Mouse (Mus musculus) kidney, embryonic 16.5 days (tissue): ENCODE data around the gene Pknox2. TPM values are rescaled to one million over a fixed set of nuclear protein-coding genes. Genes with fewer than 3 reads are reported as not detected.

Experiments
- ATAC-seq: fragments of 200-750 bp; cut with Nextera tagmentation; 2 replicates; pipeline ENCODE4 v1.8.0; 2017; ENCODE audit warnings: moderate TSS enrichment; ENCODE audit not compliant: low FRiP score, low TSS enrichment
- H3K27ac ChIP-seq: fragments of 300-500 bp; sonication (generic); 2 replicates; pipeline ENCODE4 v1.5.1; 2014; ENCODE audit warnings: low read length
- H3K27me3 ChIP-seq: fragments of 300-500 bp; sonication (generic); 2 replicates; pipeline ENCODE4 v1.6.1; 2014; ENCODE audit warnings: low read length, control low read depth, mixed read lengths; ENCODE audit not compliant: insufficient read depth
- H3K36me3 ChIP-seq: fragments of 300-500 bp; sonication (generic); 2 replicates; pipeline ENCODE4 v1.6.1; 2014; ENCODE audit warnings: low read length, control low read depth, mixed read lengths; ENCODE audit not compliant: insufficient read depth
- H3K4me1 ChIP-seq: fragments of 300-500 bp; sonication (generic); 2 replicates; pipeline ENCODE4 v1.6.1; 2014; ENCODE audit warnings: low read length, control low read depth, mixed read lengths; ENCODE audit not compliant: insufficient read depth
- H3K4me2 ChIP-seq: fragments of 300-500 bp; sonication (generic); replicated peaks from 2 replicates; pipeline ENCODE4 v1.6.1; 2014; ENCODE audit warnings: low read depth, low read length
- H3K4me3 ChIP-seq: fragments of 300-500 bp; sonication (generic); 2 replicates; pipeline ENCODE4 v1.5.1; 2014; ENCODE audit warnings: mild to moderate bottlenecking, low read length
- H3K9ac ChIP-seq: fragments of 300-500 bp; sonication (generic); replicated peaks from 2 replicates; pipeline ENCODE4 v1.6.1; 2014; ENCODE audit warnings: low read length
- H3K9me3 ChIP-seq: fragments of 300-500 bp; sonication (generic); 2 replicates; pipeline ENCODE4 v1.6.1; 2016; ENCODE audit warnings: low read length, control low read depth
- WGBS: fragments of 180-500 bp; shearing (Covaris S2); extraction: QIAGEN DNeasy Blood & Tissue Kit; methylation state at CpG from one replicate; pipeline ENCODE4 v1.1.7; 2014; 5-methylcytosine and 5-hydroxymethylcytosine counted together
- polyA plus RNA-seq: library from polyadenylated mRNA; unstranded; fragments of >200 nt; fragmentation: Nextera tagmentation; extraction: Ambion mirVana; gene quantifications from 2 replicates; pipeline ENCODE4 v1.2.1, GENCODE M21; 2015

Gene Pknox2
- polyA plus RNA-seq, 1 experiment from 2014 or later: 11.0 TPM

DNA sequence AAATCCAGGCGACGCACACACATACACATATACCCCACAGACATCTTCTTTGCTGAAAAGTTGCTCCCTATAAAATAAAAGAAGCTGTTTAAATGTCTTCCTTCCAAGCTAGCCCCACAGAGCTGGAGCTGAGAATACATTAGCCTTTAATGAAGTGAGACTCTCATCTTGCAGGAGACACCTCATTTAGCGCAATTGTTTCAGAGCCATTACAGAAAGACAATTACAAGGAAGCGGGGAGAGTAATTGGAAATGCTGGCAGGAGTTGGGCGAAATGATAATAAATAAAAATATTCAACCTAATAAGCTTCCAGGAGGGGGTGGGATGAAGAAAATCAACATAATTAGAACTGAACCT, 79.8 kb downstream of the Pknox2 start:
- 80% methylated on average over 5 of the region's 5 CpGs for WGBS
- no peak for ATAC-seq
- Histone ChIP-seq H3K9ac (no peak overlapping the region), H3K27ac (no peak overlapping the region), H3K36me3 (no peaks in the 10 kb centered on the region), H3K9me3 (no peaks in the 10 kb centered on the region), H3K27me3 (no peaks in the 10 kb centered on the region), H3K4me1 (no peaks in the 10 kb centered on the region), H3K4me3 (no peak overlapping the region), H3K4me2 (no peak overlapping the region)

DNA sequence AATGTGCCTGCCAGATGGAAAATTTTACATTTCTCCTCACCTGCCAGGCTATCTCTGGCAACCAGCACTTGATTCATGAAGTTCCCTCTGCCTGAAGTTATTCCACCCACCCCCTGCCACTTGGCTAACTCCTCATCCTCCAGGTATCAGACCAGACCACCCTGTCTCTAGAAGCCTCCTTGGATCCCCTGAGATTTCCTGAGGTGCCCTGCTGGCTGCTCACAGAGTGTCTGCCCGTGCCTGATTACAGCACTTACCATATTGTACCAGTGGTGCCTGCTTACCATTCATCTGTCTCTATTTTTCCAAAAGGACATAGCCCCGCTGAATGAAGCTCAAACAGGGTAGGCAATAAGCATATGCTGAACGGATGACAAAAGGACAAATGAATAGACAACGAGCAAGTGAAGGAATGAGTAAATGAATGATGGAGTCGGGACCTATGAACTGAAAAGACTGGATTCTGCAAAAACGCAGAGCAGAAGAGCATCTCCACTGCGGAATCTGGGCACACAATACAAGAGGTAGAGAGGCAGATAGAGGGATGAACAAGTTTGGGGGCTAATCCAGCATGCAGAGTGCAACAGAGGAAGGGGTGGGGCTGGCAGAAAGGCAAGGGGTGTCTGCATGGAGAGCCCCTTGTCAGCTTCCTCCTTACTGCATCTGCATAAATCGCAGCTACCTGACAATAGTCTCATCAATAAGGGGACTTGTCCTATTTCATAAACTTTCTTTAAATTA, 80.3 kb downstream of the Pknox2 start:
- Histone ChIP-seq H3K27ac (no peak overlapping the region), H3K27me3 (no peaks in the 10 kb centered on the region), H3K9me3 (no peaks in the 10 kb centered on the region), H3K4me1 (no peaks in the 10 kb centered on the region), H3K36me3 (no peaks in the 10 kb centered on the region), H3K4me2 (no peak overlapping the region), H3K4me3 (no peak overlapping the region), H3K9ac (no peak overlapping the region)
- ATAC-seq: no peak
- 85% methylated on average over 8 of the region's 8 CpGs for WGBS

DNA sequence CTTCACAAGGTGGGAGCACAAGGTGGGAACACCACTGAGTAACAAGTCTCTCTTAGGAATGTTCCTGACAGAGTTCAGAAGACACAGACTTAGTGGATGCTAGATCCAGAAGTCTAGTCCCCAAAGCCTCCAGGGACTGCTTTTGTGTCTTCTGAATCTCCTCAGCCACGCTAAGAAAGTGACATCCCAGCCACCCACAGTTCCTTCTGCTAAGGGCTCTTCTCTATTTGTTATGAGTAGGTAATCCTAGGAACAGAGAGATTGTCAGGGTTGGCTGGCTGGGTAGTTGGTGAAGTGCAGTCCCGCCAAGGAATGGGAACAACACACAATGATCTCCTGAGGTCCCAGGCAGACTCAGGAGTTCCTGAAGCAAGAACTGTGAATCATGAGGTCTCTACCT, 85.6 kb downstream of the Pknox2 start:
- H3K4me3 ChIP-seq: no peak overlapping the region
- peaks cover 15% of the 10 kb centered on the region for H3K4me1 ChIP-seq
- H3K4me2 ChIP-seq: no peak overlapping the region
- WGBS: 51% methylated on average over 2 of the region's 2 CpGs
- H3K9me3 ChIP-seq: no peaks in the 10 kb centered on the region
- no peaks in the 10 kb centered on the region for H3K36me3 ChIP-seq
- H3K27ac ChIP-seq: no peak overlapping the region
- H3K9ac ChIP-seq: no peak overlapping the region
- no peaks in the 10 kb centered on the region for H3K27me3 ChIP-seq
- ATAC-seq: no peak

DNA sequence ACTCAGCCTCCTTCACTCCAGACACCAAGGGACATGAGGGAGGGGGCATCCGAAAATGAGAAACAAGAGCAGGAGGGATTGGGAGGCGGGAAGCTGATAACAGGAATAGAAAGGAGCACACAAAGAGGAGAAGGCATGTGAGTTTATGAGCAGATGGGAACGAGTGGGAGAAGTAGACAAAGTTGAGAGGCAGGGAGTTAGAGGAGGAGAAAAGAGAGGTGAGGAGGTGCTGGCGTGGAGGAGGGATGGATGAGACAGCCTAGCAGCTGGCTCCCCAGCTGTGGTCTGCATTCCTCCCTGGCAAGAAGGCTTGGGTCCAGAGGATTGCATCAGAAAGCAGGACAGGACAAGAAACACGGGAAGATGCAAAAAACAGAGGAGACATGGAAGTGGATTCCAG, 92.5 kb downstream of the Pknox2 start:
- Histone ChIP-seq H3K27me3 (no peaks in the 10 kb centered on the region), H3K36me3 (no peaks in the 10 kb centered on the region), H3K4me2 (peak overlapping the region; percentile 37; the same call in 1 of the 2 replicates), H3K9me3 (no peaks in the 10 kb centered on the region), H3K9ac (peak overlapping the region; percentile 5; the same call in 1 of the 2 replicates), H3K4me1 (peaks cover 47% of the 10 kb centered on the region), H3K27ac (peak overlapping the region; percentile 90), H3K4me3 (no peak overlapping the region)
- peak; percentile 57 for ATAC-seq
- WGBS: 27% methylated on average over 5 of the region's 5 CpGs

DNA sequence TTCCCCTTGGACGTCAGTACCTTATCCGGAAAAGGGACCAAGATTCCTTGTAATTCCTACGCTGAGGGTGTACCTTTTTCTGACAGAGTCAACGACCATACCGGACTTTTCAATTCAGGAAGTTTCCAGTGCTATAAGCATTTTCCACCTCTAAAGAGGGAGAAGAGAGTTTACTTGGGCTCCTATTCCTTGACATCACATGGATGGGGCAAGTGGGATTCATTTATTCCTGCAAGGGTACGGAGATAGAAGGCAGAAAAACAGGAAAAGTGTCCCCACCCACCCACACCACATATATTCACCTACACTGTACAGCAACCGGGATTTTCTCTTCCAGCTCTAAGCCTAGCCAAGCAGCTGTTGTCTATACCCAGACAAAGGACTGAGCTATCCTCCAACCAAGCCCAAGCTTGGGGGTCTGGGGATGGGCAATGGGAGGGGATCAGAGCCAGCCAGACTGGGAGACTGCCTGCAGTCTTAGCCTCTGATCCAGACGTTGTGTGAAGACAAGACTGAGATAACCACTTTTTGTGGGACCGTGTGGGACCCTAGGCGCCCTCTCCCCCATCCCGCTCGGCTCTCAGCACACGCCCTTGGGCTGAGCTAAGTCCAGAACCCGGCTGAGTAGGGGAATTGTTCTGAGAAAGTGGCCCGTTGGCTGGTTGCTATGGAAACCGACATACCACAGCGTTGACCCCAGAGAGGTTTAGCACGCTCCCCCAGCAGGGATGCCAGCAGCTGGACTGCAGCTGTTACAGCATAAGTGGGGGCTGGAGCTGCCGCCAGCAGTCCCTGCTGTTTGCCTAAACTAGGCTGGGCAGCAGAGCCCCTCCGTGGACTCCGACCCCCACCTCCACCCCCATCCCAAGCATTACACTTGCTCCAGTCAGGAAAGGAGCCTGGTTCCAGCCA, 93.3 kb downstream of the Pknox2 start:
- peak; percentile 89 for ATAC-seq
- Histone ChIP-seq H3K4me3 (no peak overlapping the region), H3K27me3 (no peaks in the 10 kb centered on the region), H3K9ac (peak overlapping the region; percentile 5; the same call in 1 of the 2 replicates), H3K4me2 (peak overlapping the region; percentile 37), H3K4me1 (peaks cover 44% of the 10 kb centered on the region), H3K36me3 (no peaks in the 10 kb centered on the region), H3K27ac (peak overlapping the region; percentile 90), H3K9me3 (no peaks in the 10 kb centered on the region)
- WGBS: 16% methylated on average over 21 of the region's 21 CpGs

DNA sequence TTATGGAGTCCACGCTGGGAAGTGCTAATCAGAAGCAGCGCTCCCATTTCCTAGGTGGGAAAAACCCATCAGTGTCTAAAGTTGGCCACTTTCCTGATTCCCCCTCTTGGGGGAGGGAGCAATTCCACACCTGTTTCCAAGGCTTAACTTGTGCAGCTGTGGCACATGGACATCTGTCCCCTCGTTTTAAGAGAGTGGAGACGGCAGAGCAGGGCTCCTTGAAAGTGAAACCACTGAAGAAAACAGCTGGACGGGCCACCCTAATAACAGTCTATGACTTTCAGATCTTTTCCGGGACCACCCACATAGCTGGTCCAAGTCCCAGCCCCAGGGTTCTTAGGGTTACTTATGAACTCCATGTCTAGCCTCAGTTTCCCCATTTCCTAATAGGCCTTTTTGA, 94.2 kb downstream of the Pknox2 start:
- H3K4me3 ChIP-seq: no peak overlapping the region
- no peaks in the 10 kb centered on the region for H3K27me3 ChIP-seq
- H3K4me1 ChIP-seq: peaks cover 36% of the 10 kb centered on the region
- no peak overlapping the region; the same call in 1 of the 2 replicates for H3K4me2 ChIP-seq
- peak overlapping the region; percentile 90 for H3K27ac ChIP-seq
- H3K9me3 ChIP-seq: no peaks in the 10 kb centered on the region
- WGBS: 36% methylated on average over 6 of the region's 6 CpGs
- ATAC-seq: no peak
- no peaks in the 10 kb centered on the region for H3K36me3 ChIP-seq
- H3K9ac ChIP-seq: 0 out of 2 replicates have a peak overlapping the region, but pooled peaks have one; percentile 34

DNA sequence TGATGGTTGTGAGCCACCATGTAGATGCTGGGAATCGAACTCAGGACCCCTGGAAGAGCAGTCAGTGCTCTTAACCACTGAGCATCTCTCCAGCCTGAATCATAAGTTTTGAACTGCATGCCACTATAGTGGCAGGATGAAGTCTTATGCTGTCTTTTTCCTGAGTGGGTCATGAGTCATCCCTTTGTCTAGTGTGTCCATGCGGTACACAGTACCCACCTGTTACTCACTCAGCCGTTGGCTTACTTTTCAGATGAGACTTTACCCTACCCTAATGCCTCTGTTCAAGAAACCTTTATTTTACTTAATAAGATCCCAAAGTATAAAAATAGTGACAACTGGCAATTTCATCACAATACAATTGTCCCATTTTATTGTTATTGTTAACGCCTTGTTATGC, 95.5 kb downstream of the Pknox2 start:
- WGBS: 92% methylated on average over 4 of the region's 4 CpGs

DNA sequence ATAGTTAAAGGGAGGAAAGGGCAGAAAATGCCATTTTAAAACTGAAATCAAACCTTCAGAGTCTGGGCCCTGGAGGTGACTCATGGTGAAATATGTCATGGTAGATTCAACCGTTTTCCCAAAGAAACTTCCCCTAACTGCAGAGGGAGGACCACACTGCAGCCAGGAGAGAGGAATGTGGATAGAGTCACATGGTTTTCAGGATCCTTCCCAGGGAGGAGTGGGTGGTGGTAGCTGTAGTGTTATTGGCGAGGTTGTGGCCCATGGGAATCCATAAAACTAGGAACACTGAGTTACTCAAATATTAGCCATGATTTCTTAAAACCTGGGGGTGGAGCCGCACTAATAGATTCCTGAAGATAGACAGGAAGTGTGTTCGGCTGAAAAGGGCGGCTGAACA, 99.7 kb downstream of the Pknox2 start:
- Histone ChIP-seq H3K4me3 (no peak overlapping the region), H3K36me3 (no peaks in the 10 kb centered on the region), H3K4me1 (peaks cover 2% of the 10 kb centered on the region; the same call in 1 of the 2 replicates), H3K9me3 (no peaks in the 10 kb centered on the region), H3K27me3 (no peaks in the 10 kb centered on the region), H3K4me2 (no peak overlapping the region), H3K27ac (no peak overlapping the region), H3K9ac (no peak overlapping the region)
- WGBS: 60% methylated on average over 5 of the region's 5 CpGs
- no peak for ATAC-seq

More for the DNA sequence above, 95.5 kb downstream of the Pknox2 start:
- H3K9me3 ChIP-seq: no peaks in the 10 kb centered on the region
- H3K9ac ChIP-seq: no peak overlapping the region
- H3K4me2 ChIP-seq: no peak overlapping the region
- H3K27ac ChIP-seq: no peak overlapping the region
- ATAC-seq: no peak
- H3K27me3 ChIP-seq: no peaks in the 10 kb centered on the region
- no peak overlapping the region for H3K4me3 ChIP-seq
- H3K4me1 ChIP-seq: peaks cover 31% of the 10 kb centered on the region
- no peaks in the 10 kb centered on the region for H3K36me3 ChIP-seq

DNA sequence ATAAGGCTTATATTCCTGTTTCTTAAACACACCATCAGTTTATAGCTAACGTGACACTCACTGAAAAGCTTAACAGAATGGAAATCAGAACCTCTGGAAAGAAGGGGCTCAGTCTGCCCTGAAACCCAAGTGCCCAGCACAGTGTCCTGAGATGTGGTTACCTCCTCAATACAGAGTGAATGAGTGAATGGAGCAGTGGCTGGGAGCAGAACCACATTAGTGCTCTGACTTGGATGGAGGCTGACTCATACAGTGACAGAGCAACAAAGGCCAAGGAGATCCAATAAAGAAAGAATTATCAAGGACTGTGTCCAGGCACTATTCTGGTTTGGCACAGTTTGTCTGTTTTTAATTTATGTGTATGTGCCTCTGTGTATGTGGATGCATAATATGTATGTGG, 101.3 kb downstream of the Pknox2 start:
- H3K9ac ChIP-seq: no peak overlapping the region
- H3K9me3 ChIP-seq: no peaks in the 10 kb centered on the region
- no peak overlapping the region for H3K4me3 ChIP-seq
- H3K27me3 ChIP-seq: no peaks in the 10 kb centered on the region
- no peak for ATAC-seq
- no peaks in the 10 kb centered on the region for H3K4me1 ChIP-seq
- no peak overlapping the region for H3K4me2 ChIP-seq
- 85% methylated on average over 1 of the region's 1 CpGs for WGBS
- H3K36me3 ChIP-seq: no peaks in the 10 kb centered on the region
- no peak overlapping the region for H3K27ac ChIP-seq

DNA sequence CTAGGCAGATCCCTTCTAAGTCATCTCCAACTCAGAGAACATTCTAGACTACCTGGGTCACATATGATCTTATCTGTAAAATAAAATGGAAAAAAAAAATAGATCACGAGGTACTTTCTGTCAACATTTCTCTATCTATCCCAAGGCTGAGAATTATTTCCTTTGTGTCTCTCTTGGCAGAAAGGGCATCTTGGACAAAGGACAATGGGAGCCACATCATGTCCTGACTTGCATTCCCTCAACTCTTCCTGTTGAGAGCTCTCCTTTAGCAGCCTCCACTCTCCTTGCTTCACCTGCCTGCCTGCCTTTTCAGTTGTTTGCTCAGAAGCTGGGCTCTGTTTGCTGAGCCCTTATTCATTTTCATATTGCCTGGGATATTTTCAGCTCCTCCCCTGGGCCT, 103.0 kb downstream of the Pknox2 start:
- Histone ChIP-seq H3K4me2 (no peak overlapping the region), H3K4me3 (no peak overlapping the region), H3K27me3 (no peaks in the 10 kb centered on the region), H3K9ac (no peak overlapping the region), H3K27ac (no peak overlapping the region), H3K9me3 (no peaks in the 10 kb centered on the region), H3K4me1 (no peaks in the 10 kb centered on the region), H3K36me3 (no peaks in the 10 kb centered on the region)
- 73% methylated on average over 1 of the region's 1 CpGs for WGBS
- no peak for ATAC-seq
